ENCODE assay signal across 7 mouse cellular contexts in the genomic region with DNA sequence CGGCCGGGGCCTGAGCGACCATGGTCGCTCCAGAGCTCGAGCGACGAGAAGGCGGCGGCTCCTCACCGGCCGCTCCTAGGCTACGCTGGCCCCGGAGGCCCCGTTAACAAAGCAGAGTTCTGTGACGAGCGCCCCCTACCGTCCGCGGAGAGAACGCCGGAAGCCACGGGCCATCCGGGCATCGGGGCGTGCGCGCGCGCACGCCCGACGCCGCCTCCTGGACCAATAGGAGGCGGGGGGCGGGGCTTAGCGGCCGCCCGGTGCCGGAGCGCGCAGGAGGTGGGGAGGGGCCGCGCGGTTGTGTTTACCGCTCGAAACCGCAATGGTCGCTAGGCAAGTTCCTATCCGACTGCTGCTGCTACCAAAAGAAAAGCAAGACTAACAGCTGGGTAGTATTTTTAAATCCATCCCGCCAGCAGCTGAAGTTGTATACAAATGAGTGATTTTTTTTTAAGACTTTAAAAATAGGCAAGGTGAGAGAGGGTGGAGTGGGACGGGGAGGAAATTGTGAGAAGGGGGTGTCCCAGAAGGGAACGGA. TPM values are rescaled to one million over a fixed set of nuclear protein-coding genes. Genes with fewer than 3 reads are reported as not detected.
DNase-seq lines count a peak whose midpoint lies in the region; ATAC-seq and TF ChIP-seq lines count a peak whose summit lies in the region.

Mdm2 (minus strand) TSS at position 155 of the 538 bp plus-strand sequence.

- peak within 1 kb of the TSS; percentile 95 for H3K27ac ChIP-seq in embryonic facial prominence, embryonic 12.5 days
- peak within 1 kb of the TSS; percentile 98 for H3K27ac ChIP-seq in kidney, adult 2 months (ENCODE audit: insufficient read depth, low read depth, low read length)
- H3K27ac ChIP-seq in limb, embryonic 12.5 days, result peak within 1 kb of the TSS; percentile 97
- H3K27ac ChIP-seq in midbrain, embryonic 15.5 days, result peak within 1 kb of the TSS; percentile 100
- peak within 1 kb of the TSS; percentile 96 for H3K27ac ChIP-seq in spleen, adult 2 months (ENCODE audit: insufficient read depth, low read length)

- peaks cover 20% of the 10 kb centered on the region for H3K36me3 ChIP-seq in embryonic facial prominence, embryonic 12.5 days
- no peaks in the 10 kb centered on the region; the same call in 1 of the 2 replicates for H3K36me3 ChIP-seq in kidney, adult 2 months (ENCODE audit: control insufficient read depth, insufficient read depth, low read length)
- peaks cover 25% of the 10 kb centered on the region for H3K36me3 ChIP-seq in limb, embryonic 12.5 days
- peaks cover 9% of the 10 kb centered on the region; the same call in 1 of the 2 replicates for H3K36me3 ChIP-seq in midbrain, embryonic 15.5 days (replicated peaks)
- peaks cover 8% of the 10 kb centered on the region for H3K36me3 ChIP-seq in spleen, adult 2 months (ENCODE audit: control insufficient read depth, insufficient read depth, low read length)

- WGBS in embryonic facial prominence, embryonic 12.5 days, result under 1% methylated on average over 52 of the region's 52 CpGs
- under 1% methylated on average over 51 of the region's 52 CpGs for WGBS in kidney, adult 2 months
- under 1% methylated on average over 50 of the region's 52 CpGs for WGBS in limb, embryonic 12.5 days
- WGBS in midbrain, embryonic 15.5 days, result under 1% methylated on average over 50 of the region's 52 CpGs
- under 1% methylated on average over 52 of the region's 52 CpGs for WGBS in spleen, adult 2 months

- peak within 1 kb of the TSS; percentile 98 for H3K9ac ChIP-seq in embryonic facial prominence, embryonic 12.5 days
- H3K9ac ChIP-seq in limb, embryonic 12.5 days (replicated peaks), result peak within 1 kb of the TSS; percentile 97
- peak within 1 kb of the TSS; percentile 100 for H3K9ac ChIP-seq in midbrain, embryonic 15.5 days

- peak; percentile 90 for ATAC-seq in embryonic facial prominence, embryonic 12.5 days (ENCODE audit: insufficient number of reproducible peaks, insufficient read depth, low FRiP score, low TSS enrichment)
- peak; percentile 86 for ATAC-seq in limb, embryonic 12.5 days (ENCODE audit: insufficient number of reproducible peaks, insufficient read depth, low FRiP score, low TSS enrichment, low read depth)
- peak; percentile 93 for ATAC-seq in midbrain, embryonic 15.5 days (replicated peaks)

- peak; percentile 98 for DNase-seq in adrenal gland, postnatal 25 days
- DNase-seq in heart, adult 18-20 months, result peak; percentile 96 to 99
- DNase-seq in kidney, adult 2 months, result peak; percentile 98
- peak; percentile 88 to 96 for DNase-seq in spleen, adult 2 months (ENCODE audit: low read depth in 1 of 2, low spot score in 2 of 2)

- H3K4me3 ChIP-seq in embryonic facial prominence, embryonic 12.5 days, result peak within 1 kb of the TSS; percentile 88
- peak within 1 kb of the TSS; percentile 98 for H3K4me3 ChIP-seq in kidney, adult 2 months (ENCODE audit: insufficient read depth, low read depth, low read length)
- peak within 1 kb of the TSS; percentile 82 for H3K4me3 ChIP-seq in limb, embryonic 12.5 days (replicated peaks)
- peak within 1 kb of the TSS; percentile 99 for H3K4me3 ChIP-seq in midbrain, embryonic 15.5 days
- peak within 1 kb of the TSS; percentile 99 for H3K4me3 ChIP-seq in spleen, adult 2 months (ENCODE audit: extremely low read depth, insufficient read depth, insufficient read length)

- peak; percentile 68 for TF ChIP-seq CTCF in kidney, adult 2 months (conservative IDR thresholded peaks at IDR 0.05; ENCODE audit: insufficient read depth, insufficient read length, low read depth, low read length)
- peak; percentile 80 for TF ChIP-seq CTCF in spleen, adult 2 months (IDR thresholded peaks at IDR 0.05; ENCODE audit: extremely low read depth, insufficient read depth, insufficient read length, insufficient replicate concordance)

- peaks cover 12% of the 10 kb centered on the region for H3K4me1 ChIP-seq in embryonic facial prominence, embryonic 12.5 days
- peaks cover 13% of the 10 kb centered on the region for H3K4me1 ChIP-seq in kidney, adult 2 months (ENCODE audit: control insufficient read depth, insufficient read depth, low read length)
- peaks cover 10% of the 10 kb centered on the region for H3K4me1 ChIP-seq in limb, embryonic 12.5 days (replicated peaks)
- H3K4me1 ChIP-seq in midbrain, embryonic 15.5 days, result peaks cover 25% of the 10 kb centered on the region
- no peaks in the 10 kb centered on the region; the same call in 1 of the 2 replicates for H3K4me1 ChIP-seq in spleen, adult 2 months (ENCODE audit: control insufficient read depth, insufficient read depth, insufficient read length)

- no peaks in the 10 kb centered on the region for H3K27me3 ChIP-seq in embryonic facial prominence, embryonic 12.5 days
- no peaks in the 10 kb centered on the region for H3K27me3 ChIP-seq in kidney, adult 2 months (replicated peaks; ENCODE audit: control insufficient read depth, insufficient read depth, low read length)
- H3K27me3 ChIP-seq in limb, embryonic 12.5 days, result no peaks in the 10 kb centered on the region
- H3K27me3 ChIP-seq in midbrain, embryonic 15.5 days (replicated peaks), result no peaks in the 10 kb centered on the region
- H3K27me3 ChIP-seq in spleen, adult 2 months (ENCODE audit: control insufficient read depth, insufficient read depth, low read length), result no peaks in the 10 kb centered on the region

- TF ChIP-seq POLR2A in kidney, adult 2 months (IDR thresholded peaks at IDR 0.05; ENCODE audit: low read depth, low read length), result peak; percentile 42
- TF ChIP-seq POLR2A in spleen, adult 2 months (IDR thresholded peaks at IDR 0.05; ENCODE audit: low read depth, low read length), result peak; percentile 68

- no peaks in the 10 kb centered on the region for H3K9me3 ChIP-seq in embryonic facial prominence, embryonic 12.5 days
- H3K9me3 ChIP-seq in limb, embryonic 12.5 days, result no peaks in the 10 kb centered on the region
- no peaks in the 10 kb centered on the region for H3K9me3 ChIP-seq in midbrain, embryonic 15.5 days

- peak within 1 kb of the TSS; percentile 74 for H3K4me2 ChIP-seq in embryonic facial prominence, embryonic 12.5 days (replicated peaks)
- peak within 1 kb of the TSS; percentile 76 for H3K4me2 ChIP-seq in limb, embryonic 12.5 days
- H3K4me2 ChIP-seq in midbrain, embryonic 15.5 days, result peak within 1 kb of the TSS; percentile 61

RNA-seq across cellular contexts. Expression of gene Mdm2, which starts in this region (rescaled TPM):
- total RNA-seq in adrenal gland, postnatal 25 days (2021), result 50.3 and 61.9 TPM in 2 replicates
- polyA plus RNA-seq in embryonic facial prominence, embryonic 12.5 days (2016; fragmentation: Nextera tagmentation; extraction: Ambion mirVana), result 55.0 and 55.9 TPM in 2 replicates
- total RNA-seq in heart, adult 18-20 months (2021), result 10 to 100 TPM; 51.1 to 53.6 TPM
- polyA plus RNA-seq in kidney, adult 2 months (2012; rRNA removed), result 21.9 and 22.9 TPM in 2 replicates
- 57.9 and 59.7 TPM in 2 replicates for polyA plus RNA-seq in limb, embryonic 12.5 days (2016; fragmentation: Nextera tagmentation; extraction: Ambion mirVana)
- polyA plus RNA-seq in midbrain, embryonic 15.5 days (2015; fragmentation: Nextera tagmentation; extraction: Ambion mirVana), result 49.8 and 58.2 TPM in 2 replicates
- polyA plus RNA-seq in spleen, adult 2 months (2012; rRNA removed), result 37.2 and 52.6 TPM in 2 replicates

Comparison
In these comparisons a context has a peak if more than half of its experiments do, and no peak if none do; other contexts are left out.
1. Peak in every context shown above with its lines: DNase-seq, ATAC-seq, H3K4me3 ChIP-seq and H3K27ac ChIP-seq.